Mouse (Mus musculus) MEL (cell line): ENCODE results near the gene Szrd1.

Experiments used
- CTCF ChIP-seq, 3 experiments: IDR thresholded peaks in 2 of 3; conservative IDR thresholded peaks in 1 of 3; 2 replicates each; pipeline ENCODE4 v1.5.1; 2011 to 2012; ENCODE audit warnings: low read length in 3 of 3, low read depth in 2 of 3, mild to moderate bottlenecking in 2 of 3, improper control_type of control experiment in 1 of 3, inconsistent platforms in 1 of 3, mixed read lengths in 1 of 3, moderate library complexity in 1 of 3; ENCODE audit not compliant: control insufficient read depth in 1 of 3, insufficient read depth in 1 of 3, poor library complexity in 1 of 3, severe bottlenecking in 1 of 3
- MAX ChIP-seq: IDR thresholded peaks from 2 replicates; pipeline ENCODE4 v1.6.1; 2011; ENCODE audit warnings: low read length, improper control_type of control experiment
- MXI1 ChIP-seq: IDR thresholded peaks from 2 replicates; pipeline ENCODE4 v1.6.1; 2011; ENCODE audit warnings: mild to moderate bottlenecking, low read depth, low read length, improper control_type of control experiment
- POLR2A ChIP-seq, 2 experiments: IDR thresholded peaks; 2 replicates each; pipeline ENCODE4 v1.6.1; 2011 to 2012; ENCODE audit warnings: low read length in 2 of 2, mild to moderate bottlenecking in 2 of 2, control low read depth in 1 of 2, improper control_type of control experiment in 1 of 2, low read depth in 1 of 2, moderate library complexity in 1 of 2; ENCODE audit not compliant: control insufficient read depth in 1 of 2, insufficient read depth in 1 of 2, poor library complexity in 1 of 2
- RCOR1 ChIP-seq: IDR thresholded peaks from 2 replicates; pipeline ENCODE4 v1.6.1; 2012; ENCODE audit warnings: low read depth, mild to moderate bottlenecking, inconsistent platforms, low read length, improper control_type of control experiment

GRCm38 (mm10) chr4:141073661-141074060 is 65.9 kb downstream of the Szrd1 start:
- no peak for TF ChIP-seq MAX
- TF ChIP-seq CTCF (IDR thresholded peaks at IDR 0.05 in 2 of 3, conservative IDR thresholded peaks at IDR 0.05 in 1 of 3; ENCODE audit: control insufficient read depth in 1 of 3, insufficient read depth in 1 of 3, low read depth in 2 of 3, low read length in 3 of 3, poor library complexity in 1 of 3, severe bottlenecking in 1 of 3) = no peak
- no peak for TF ChIP-seq MXI1
- TF ChIP-seq POLR2A (IDR thresholded peaks at IDR 0.05; ENCODE audit: control insufficient read depth in 1 of 2, insufficient read depth in 1 of 2, low read depth in 1 of 2, low read length in 2 of 2, poor library complexity in 1 of 2) = no peak
- TF ChIP-seq RCOR1 = no peak
